Mouse (Mus musculus) heart, embryonic 14.5 days (tissue): Measurements from ENCODE around the gene Ifnar1. TPM values are rescaled to one million over a fixed set of nuclear protein-coding genes. Genes with fewer than 3 reads are reported as not detected.

ENCODE experiments used
- ATAC-seq: fragments of 200-750 bp; cut with Nextera tagmentation; 2 replicates; pipeline ENCODE4 v1.8.0; 2017; ENCODE audit warnings: low read depth, moderate TSS enrichment; ENCODE audit not compliant: insufficient number of reproducible peaks, insufficient read depth, low FRiP score
- H3K27ac ChIP-seq, 2 experiments: fragments of 200-500 bp in 1 of 2; fragments of 300-500 bp in 1 of 2; sonication (generic) in 1 of 2; replicated peaks in 1 of 2; 2 replicates each; pipeline ENCODE4 v1.5.1; 2012 to 2014; ENCODE audit warnings: low read depth in 2 of 2, low read length in 2 of 2, control low read depth in 1 of 2, mild to moderate bottlenecking in 1 of 2, mixed read lengths in 1 of 2; ENCODE audit not compliant: control insufficient read depth in 1 of 2, insufficient read depth in 1 of 2
- H3K27me3 ChIP-seq: fragments of 300-500 bp; sonication (generic); 2 replicates; pipeline ENCODE4 v1.6.1; 2014; ENCODE audit warnings: mild to moderate bottlenecking, low read length, control low read depth; ENCODE audit not compliant: control insufficient read depth, insufficient read depth
- H3K36me3 ChIP-seq: fragments of 300-500 bp; sonication (generic); 2 replicates; pipeline ENCODE4 v1.6.1; 2014; ENCODE audit warnings: mild to moderate bottlenecking, control low read depth, low read length, mixed read lengths; ENCODE audit not compliant: control insufficient read depth, insufficient read depth
- H3K4me1 ChIP-seq, 2 experiments: fragments of 200-500 bp in 1 of 2; fragments of 300-500 bp in 1 of 2; sonication (generic) in 1 of 2; 2 replicates each; pipeline ENCODE4 v1.6.1; 2012 to 2014; ENCODE audit warnings: low read length in 2 of 2, control low read depth in 1 of 2, mixed read lengths in 1 of 2; ENCODE audit not compliant: control insufficient read depth in 2 of 2, insufficient read depth in 2 of 2
- H3K4me2 ChIP-seq: fragments of 300-500 bp; sonication (generic); 2 replicates; pipeline ENCODE4 v1.6.1; 2014; ENCODE audit warnings: mild to moderate bottlenecking, low read length
- H3K4me3 ChIP-seq, 2 experiments: fragments of 200-500 bp in 1 of 2; fragments of 300-500 bp in 1 of 2; sonication (generic) in 1 of 2; 2 replicates each; pipeline ENCODE4 v1.5.1; 2012 to 2014; ENCODE audit warnings: low read length in 2 of 2, mild to moderate bottlenecking in 2 of 2, control low read depth in 1 of 2, low read depth in 1 of 2, moderate library complexity in 1 of 2; ENCODE audit not compliant: control insufficient read depth in 1 of 2, insufficient read depth in 1 of 2
- H3K9ac ChIP-seq: fragments of 300-500 bp; sonication (generic); 2 replicates; pipeline ENCODE4 v1.6.1; 2014; ENCODE audit warnings: mild to moderate bottlenecking, low read length
- H3K9me3 ChIP-seq: fragments of 300-500 bp; sonication (generic); 2 replicates; pipeline ENCODE4 v1.6.1; 2016; ENCODE audit warnings: low read length, control low read depth; ENCODE audit not compliant: control insufficient read depth
- WGBS: fragments of 180-500 bp; shearing (Covaris S2); extraction: QIAGEN DNeasy Blood & Tissue Kit; methylation state at CpG from one replicate; pipeline ENCODE4 v1.1.7; 2014; 5-methylcytosine and 5-hydroxymethylcytosine counted together
- polyA plus RNA-seq: library from polyadenylated mRNA; unstranded; fragments of >200 nt; fragmentation: Nextera tagmentation; extraction: Ambion mirVana; gene quantifications from 2 replicates; pipeline ENCODE4 v1.2.1, GENCODE M21; 2014

The Ifnar1 gene
- polyA plus RNA-seq, 1 experiment from 2014 or later: 45.1 TPM

GRCm38 (mm10) chr16:91533097-91534001 lies 48.3 kb downstream of the Ifnar1 start:
- H3K27ac ChIP-seq: 0 out of 4 replicates have a peak overlapping the region, but pooled peaks of 1 of the 2 experiments have one; percentile 5
- 27% methylated on average over 23 of the region's 23 CpGs for WGBS

GRCm38 (mm10) chr16:91534477-91534876 lies 49.4 kb downstream of the Ifnar1 start:
- H3K36me3 ChIP-seq: no peaks in the 10 kb centered on the region
- no peak overlapping the region for H3K4me2 ChIP-seq
- WGBS: 48% methylated on average over 13 of the region's 13 CpGs
- H3K4me1 ChIP-seq: peaks cover 41 to 49% of the 10 kb centered on the region in 2 experiments
- ATAC-seq: peak; percentile 73; the same call in 1 of the 2 replicates
- H3K27me3 ChIP-seq: no peaks in the 10 kb centered on the region
- no peak overlapping the region for H3K4me3 ChIP-seq
- H3K9ac ChIP-seq: no peak overlapping the region
- H3K27ac ChIP-seq: no peak overlapping the region
- no peaks in the 10 kb centered on the region for H3K9me3 ChIP-seq

More at GRCm38 (mm10) chr16:91533097-91534001, 48.3 kb downstream of the Ifnar1 start:
- Histone ChIP-seq H3K9ac (no peak overlapping the region), H3K4me3 (no peak overlapping the region), H3K4me1 (peaks cover 36 to 44% of the 10 kb centered on the region in 2 experiments), H3K4me2 (peak overlapping the region; percentile 35), H3K36me3 (no peaks in the 10 kb centered on the region), H3K27me3 (no peaks in the 10 kb centered on the region), H3K9me3 (no peaks in the 10 kb centered on the region)
- ATAC-seq: no peak

- no peak overlapping the region for H3K4me2 ChIP-seq
- H3K36me3 ChIP-seq: no peaks in the 10 kb centered on the region
- H3K27me3 ChIP-seq: no peaks in the 10 kb centered on the region
- WGBS: 67% methylated on average over 6 of the region's 6 CpGs
- no peak overlapping the region for H3K27ac ChIP-seq
- no peak for ATAC-seq
- H3K9me3 ChIP-seq: no peaks in the 10 kb centered on the region
- H3K4me3 ChIP-seq: no peak overlapping the region
- peaks cover 41 to 49% of the 10 kb centered on the region in 2 experiments for H3K4me1 ChIP-seq
- H3K9ac ChIP-seq: no peak overlapping the region
Measured at GRCm38 (mm10) chr16:91534888-91535287, 49.9 kb downstream of the Ifnar1 start.

GRCm38 (mm10) chr16:91536372-91536771 lies 51.3 kb downstream of the Ifnar1 start:
- no peaks in the 10 kb centered on the region for H3K27me3 ChIP-seq
- ATAC-seq: no peak
- no peak overlapping the region for H3K4me2 ChIP-seq
- H3K4me3 ChIP-seq: no peak overlapping the region
- H3K9ac ChIP-seq: no peak overlapping the region
- H3K9me3 ChIP-seq: no peaks in the 10 kb centered on the region
- no peaks in the 10 kb centered on the region for H3K36me3 ChIP-seq
- H3K4me1 ChIP-seq: peaks cover 42 to 47% of the 10 kb centered on the region in 2 experiments
- no peak overlapping the region for H3K27ac ChIP-seq
- 91% methylated on average over 6 of the region's 6 CpGs for WGBS

GRCm38 (mm10) chr16:91537065-91537464 lies 52.0 kb downstream of the Ifnar1 start:
- ATAC-seq: no peak
- Histone ChIP-seq H3K4me3 (no peak overlapping the region), H3K27ac (no peak overlapping the region), H3K4me2 (no peak overlapping the region), H3K36me3 (no peaks in the 10 kb centered on the region), H3K4me1 (peaks cover 45 to 49% of the 10 kb centered on the region in 2 experiments), H3K27me3 (no peaks in the 10 kb centered on the region), H3K9ac (no peak overlapping the region), H3K9me3 (no peaks in the 10 kb centered on the region)
- 57% methylated on average over 3 of the region's 3 CpGs for WGBS

GRCm38 (mm10) chr16:91538051-91538450 lies 53.0 kb downstream of the Ifnar1 start:
- Histone ChIP-seq H3K9ac (0 out of 2 replicates have a peak overlapping the region, but pooled peaks have one; percentile 14), H3K27ac (peak overlapping the region; percentile 70 to 77)

GRCm38 (mm10) chr16:91538513-91538912 lies 53.5 kb downstream of the Ifnar1 start:
- H3K9ac ChIP-seq: 0 out of 2 replicates have a peak overlapping the region, but pooled peaks have one; percentile 14
- no peaks in the 10 kb centered on the region for H3K9me3 ChIP-seq
- WGBS: 57% methylated on average over 9 of the region's 9 CpGs
- no peak for ATAC-seq
- no peak overlapping the region for H3K4me3 ChIP-seq
- no peaks in the 10 kb centered on the region for H3K27me3 ChIP-seq
- no peaks in the 10 kb centered on the region for H3K36me3 ChIP-seq
- H3K4me2 ChIP-seq: no peak overlapping the region
- peaks cover 32 to 35% of the 10 kb centered on the region in 2 experiments for H3K4me1 ChIP-seq
- H3K27ac ChIP-seq: peak overlapping the region; percentile 70 to 77

More at GRCm38 (mm10) chr16:91538051-91538450, 53.0 kb downstream of the Ifnar1 start:
- WGBS: 22% methylated on average over 6 of the region's 6 CpGs
- Histone ChIP-seq H3K4me2 (no peak overlapping the region), H3K4me1 (peaks cover 36 to 40% of the 10 kb centered on the region in 2 experiments), H3K9me3 (no peaks in the 10 kb centered on the region), H3K27me3 (no peaks in the 10 kb centered on the region), H3K4me3 (no peak overlapping the region), H3K36me3 (no peaks in the 10 kb centered on the region)
- ATAC-seq: no peak
